Mouse (Mus musculus) lung, postnatal 0 days (tissue): ENCODE measurements at regions not wholly inside any gene's neighbourhood (a gene's known extent, or its start where the extent isn't known, plus 50 kb on each side); places are given as distances from the start of the nearest gene placed in this dataset.

Experiments used
- CTCF ChIP-seq: IDR thresholded peaks from 2 replicates; pipeline ENCODE4 v1.5.1; 2016; ENCODE audit warnings: antibody characterized with exemption, mild to moderate bottlenecking
- EP300 ChIP-seq: IDR thresholded peaks from 2 replicates; pipeline ENCODE4 v1.6.1; 2016; ENCODE audit warnings: antibody characterized with exemption, mild to moderate bottlenecking, control low read depth

- no peak for TF ChIP-seq CTCF
- TF ChIP-seq EP300: no peak
Observed at GRCm38 (mm10) chr1:184140486-184140885, 106.4 kb upstream of the 1700056E22Rik start.
